Mouse (Mus musculus): ENCODE data around the gene Steap1. TPM values are rescaled to one million over a fixed set of nuclear protein-coding genes. Genes with fewer than 3 reads are reported as not detected.
A peak's percentile ranks its signal among the peaks of the same experiment; 100 is the strongest.

The Steap1 gene
- polyA plus RNA-seq, 1 experiment from 2014 or later: 1.5 TPM

DNA sequence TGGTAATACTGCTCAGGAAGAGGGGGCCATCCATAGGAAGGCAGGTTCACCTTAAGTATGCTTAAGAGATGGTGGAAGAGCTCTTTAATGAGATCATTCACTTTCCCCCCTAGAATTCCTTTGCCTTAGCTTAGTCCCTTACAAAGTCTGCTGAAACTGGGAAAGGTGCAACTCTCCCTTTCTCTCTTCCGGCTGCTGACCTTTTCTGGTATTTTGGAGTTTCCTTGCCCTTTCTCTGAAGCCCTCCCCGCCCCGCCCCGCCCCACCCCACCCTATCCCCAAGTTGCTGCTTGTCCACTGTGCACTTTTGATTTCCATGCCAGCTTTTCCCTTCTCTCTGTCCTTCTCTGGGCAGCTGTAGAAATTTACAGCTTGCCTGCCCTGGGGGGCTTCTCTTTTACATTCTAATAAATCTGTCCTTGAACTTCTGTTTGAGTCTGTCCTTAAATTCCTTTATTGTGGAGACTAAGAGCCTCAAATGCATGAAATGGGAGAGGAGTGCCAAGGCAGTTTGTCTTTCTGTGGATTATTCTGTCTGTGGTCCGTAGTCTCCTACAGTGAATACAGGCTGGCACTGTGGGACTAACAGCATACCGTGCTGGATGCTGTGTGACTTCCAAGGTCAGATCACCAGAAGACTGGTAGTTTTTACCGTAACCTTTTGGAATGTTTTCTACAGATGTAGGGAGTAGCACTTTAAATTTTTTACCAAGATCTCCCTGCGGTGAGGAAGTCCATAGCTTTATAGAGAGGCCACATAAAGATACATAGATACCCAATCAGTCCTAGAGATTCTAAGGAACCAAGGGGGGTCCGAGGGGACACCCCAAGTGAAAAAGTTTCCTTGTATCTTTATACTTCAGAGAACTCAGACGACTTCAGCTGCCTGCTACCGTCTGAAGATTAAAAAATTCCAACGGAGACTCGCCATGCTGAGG, 41.5 kb downstream of the Steap1 start:
- Histone ChIP-seq H3K4me1 (0 out of 2 replicates have a peak, but pooled peaks cover 2% of the 10 kb centered on the region), H3K4me3 (replicated peaks) (no peak overlapping the region), H3K4me2 (no peak overlapping the region), H3K27me3 (replicated peaks) (no peaks in the 10 kb centered on the region), H3K36me3 (no peaks in the 10 kb centered on the region), H3K27ac (replicated peaks) (no peak overlapping the region), H3K9ac (replicated peaks) (no peak overlapping the region), H3K9me3 (replicated peaks) (no peaks in the 10 kb centered on the region)
- WGBS: 47% methylated on average over 13 of the region's 13 CpGs
- no peak for ATAC-seq (ENCODE audit: low FRiP score)

DNA sequence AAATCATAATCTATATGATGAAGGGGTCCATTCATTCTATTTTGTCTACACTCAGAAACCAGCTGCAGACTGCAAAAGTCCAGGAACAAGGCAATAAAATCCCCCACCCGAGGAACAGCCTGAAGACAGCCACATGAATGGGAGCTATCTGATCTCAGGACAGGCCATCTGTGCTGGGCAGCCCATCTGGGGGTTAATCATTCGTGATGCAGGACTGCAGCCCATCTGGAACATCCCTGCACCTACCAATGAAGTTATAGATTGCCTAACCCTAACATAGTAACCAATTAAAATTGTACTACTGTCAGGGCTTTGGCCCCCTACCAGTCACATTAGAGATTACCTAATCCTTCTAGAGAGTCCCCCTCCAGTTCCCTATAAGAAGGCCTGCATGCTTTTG, 44.1 kb downstream of the Steap1 start:
- 18% methylated on average over 2 of the region's 2 CpGs for WGBS
- H3K4me1 ChIP-seq: 0 out of 2 replicates have a peak, but pooled peaks cover 2% of the 10 kb centered on the region
- no peak for ATAC-seq (ENCODE audit: low FRiP score)

DNA sequence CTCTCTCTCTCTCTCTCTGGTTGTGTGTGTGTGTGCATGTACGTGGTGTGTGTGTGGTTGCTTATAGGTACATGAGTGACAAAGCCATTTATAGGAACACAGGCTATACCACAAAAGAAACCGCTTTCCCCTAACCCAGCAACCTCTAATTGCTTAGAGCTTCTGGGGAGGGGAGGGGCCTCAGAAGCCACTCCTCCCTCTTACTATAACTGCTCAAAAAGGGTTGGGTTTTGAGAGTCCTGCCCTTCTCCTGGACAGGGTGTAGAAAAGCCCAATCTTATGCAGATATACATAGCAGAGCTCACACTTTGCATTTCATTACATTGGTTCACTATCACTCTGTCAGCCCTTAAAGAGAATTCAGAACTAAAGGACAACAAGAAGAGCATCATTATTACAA, 48.7 kb downstream of the Steap1 start:
- ATAC-seq (ENCODE audit: low FRiP score): no peak
- H3K4me2 ChIP-seq: no peak overlapping the region
- H3K27me3 ChIP-seq (replicated peaks): no peaks in the 10 kb centered on the region
- H3K4me3 ChIP-seq (replicated peaks): no peak overlapping the region
- no peaks in the 10 kb centered on the region for H3K4me1 ChIP-seq
- H3K9me3 ChIP-seq (replicated peaks): no peaks in the 10 kb centered on the region
- no peak overlapping the region for H3K27ac ChIP-seq (replicated peaks)
- H3K9ac ChIP-seq (replicated peaks): no peak overlapping the region
- no peaks in the 10 kb centered on the region for H3K36me3 ChIP-seq
- 78% methylated on average over 2 of the region's 2 CpGs for WGBS

More for the DNA sequence above, 44.1 kb downstream of the Steap1 start:
- Histone ChIP-seq H3K4me2 (no peak overlapping the region), H3K4me3 (replicated peaks) (no peak overlapping the region), H3K27ac (replicated peaks) (no peak overlapping the region), H3K27me3 (replicated peaks) (no peaks in the 10 kb centered on the region), H3K9me3 (replicated peaks) (no peaks in the 10 kb centered on the region), H3K9ac (replicated peaks) (no peak overlapping the region), H3K36me3 (no peaks in the 10 kb centered on the region)

DNA sequence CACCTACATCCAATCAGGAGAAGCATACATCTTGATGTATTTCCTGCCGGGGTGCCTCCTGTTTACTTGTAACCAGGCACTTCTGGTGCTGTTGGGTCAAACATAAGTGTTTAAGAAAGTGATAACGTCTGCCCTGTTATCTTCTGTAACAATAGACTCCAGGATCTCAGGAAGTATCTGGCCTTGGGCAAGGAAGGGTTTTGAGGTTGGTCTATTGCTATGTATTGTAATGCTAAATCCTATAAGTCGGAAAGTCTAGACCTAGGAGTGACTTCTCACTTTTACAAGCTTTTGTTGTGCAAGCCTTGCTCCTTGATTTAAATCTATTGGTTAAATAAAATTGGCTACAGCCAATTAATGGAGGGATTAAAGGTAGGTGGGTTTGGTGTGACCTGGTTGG, 50.3 kb downstream of the Steap1 start:
- H3K9ac ChIP-seq (replicated peaks): no peak overlapping the region
- H3K36me3 ChIP-seq: no peaks in the 10 kb centered on the region
- 79% methylated on average over 3 of the region's 3 CpGs for WGBS
- H3K4me3 ChIP-seq (replicated peaks): no peak overlapping the region
- H3K4me2 ChIP-seq: no peak overlapping the region
- H3K27me3 ChIP-seq (replicated peaks): no peaks in the 10 kb centered on the region
- peaks cover 3% of the 10 kb centered on the region; the same call in 1 of the 2 replicates for H3K4me1 ChIP-seq
- H3K27ac ChIP-seq (replicated peaks): no peak overlapping the region
- no peak for ATAC-seq (ENCODE audit: low FRiP score)
- no peaks in the 10 kb centered on the region for H3K9me3 ChIP-seq (replicated peaks)

DNA sequence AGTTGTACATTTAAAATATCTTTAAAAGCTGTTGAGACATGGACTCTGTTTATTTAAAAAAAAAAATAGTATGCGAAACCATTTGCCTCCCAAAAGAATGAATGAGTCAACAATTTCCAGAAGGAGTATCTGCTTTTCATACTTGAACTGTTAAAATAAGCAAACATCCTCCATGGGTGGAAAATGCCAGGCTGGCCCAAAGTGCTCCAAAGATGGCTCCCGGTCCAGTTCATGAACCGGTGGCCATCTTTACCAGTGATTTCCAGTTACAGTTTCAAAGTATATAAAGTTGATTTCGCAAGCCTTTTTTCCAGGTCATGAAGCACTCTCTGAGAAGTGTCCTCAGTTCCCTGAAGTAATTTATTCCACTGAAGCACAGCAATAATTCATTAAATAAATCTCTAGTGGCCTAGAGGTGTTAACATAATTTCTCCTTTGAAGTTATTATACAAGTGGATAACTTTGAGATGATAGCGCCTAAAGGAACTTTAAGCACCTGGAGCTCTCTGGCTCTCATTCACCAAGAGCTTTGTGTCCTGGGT, 53.7 kb downstream of the Steap1 start:
- H3K9me3 ChIP-seq (replicated peaks): no peaks in the 10 kb centered on the region

DNA sequence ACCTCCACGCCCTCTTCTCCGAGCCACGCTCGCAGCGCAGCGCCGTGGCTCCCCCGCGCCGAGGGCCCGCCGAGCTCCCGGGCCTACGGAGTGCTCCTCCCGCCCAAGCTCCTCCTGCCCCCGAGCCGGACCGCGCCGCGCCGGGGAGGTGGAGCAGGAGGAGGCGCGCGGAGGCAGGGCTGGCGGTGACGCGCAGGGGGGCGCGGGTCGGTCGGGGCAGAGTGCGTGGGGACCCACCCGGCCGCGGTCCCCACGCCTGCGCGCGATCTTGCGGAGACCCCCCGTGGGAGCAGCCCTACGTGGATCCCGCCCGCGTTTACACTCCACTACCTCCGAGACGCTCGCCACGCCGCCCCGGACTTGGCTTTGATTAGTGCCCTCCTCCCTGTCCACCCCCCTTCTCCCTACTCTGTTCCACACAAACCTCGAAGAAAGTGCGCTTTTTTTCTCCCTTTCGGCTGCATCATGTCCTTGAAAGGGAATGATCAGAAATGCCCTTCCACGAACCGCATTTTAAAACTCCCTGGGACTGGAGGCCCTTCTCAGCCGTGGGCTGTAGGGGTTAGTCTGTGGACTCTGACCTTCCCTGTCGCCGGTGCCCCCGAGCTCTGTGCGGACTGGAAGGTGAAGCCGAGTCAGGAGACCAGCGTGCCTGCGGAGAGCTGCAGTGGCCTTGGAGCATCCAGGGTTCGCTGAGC, 55.0 kb downstream of the Steap1 start, which contains the start of gene Steap2:
Gene Steap2, minus strand, starts transcription at position 623 of the 698 bp plus-strand sequence.
- H3K4me1 ChIP-seq: peaks cover 14% of the 10 kb centered on the region; the same call in 1 of the 2 replicates
- WGBS: under 1% methylated on average over 60 of the region's 66 CpGs
- peak; percentile 91 for ATAC-seq (ENCODE audit: low FRiP score)

More for the DNA sequence above, 53.7 kb downstream of the Steap1 start:
- Histone ChIP-seq H3K4me1 (peaks cover 14% of the 10 kb centered on the region; the same call in 1 of the 2 replicates), H3K4me2 (no peak overlapping the region), H3K36me3 (no peaks in the 10 kb centered on the region), H3K27ac (replicated peaks) (no peak overlapping the region), H3K27me3 (replicated peaks) (no peaks in the 10 kb centered on the region), H3K9ac (replicated peaks) (no peak overlapping the region), H3K4me3 (replicated peaks) (no peak overlapping the region)
- 80% methylated on average over 5 of the region's 5 CpGs for WGBS
- no peak for ATAC-seq (ENCODE audit: low FRiP score)

DNA sequence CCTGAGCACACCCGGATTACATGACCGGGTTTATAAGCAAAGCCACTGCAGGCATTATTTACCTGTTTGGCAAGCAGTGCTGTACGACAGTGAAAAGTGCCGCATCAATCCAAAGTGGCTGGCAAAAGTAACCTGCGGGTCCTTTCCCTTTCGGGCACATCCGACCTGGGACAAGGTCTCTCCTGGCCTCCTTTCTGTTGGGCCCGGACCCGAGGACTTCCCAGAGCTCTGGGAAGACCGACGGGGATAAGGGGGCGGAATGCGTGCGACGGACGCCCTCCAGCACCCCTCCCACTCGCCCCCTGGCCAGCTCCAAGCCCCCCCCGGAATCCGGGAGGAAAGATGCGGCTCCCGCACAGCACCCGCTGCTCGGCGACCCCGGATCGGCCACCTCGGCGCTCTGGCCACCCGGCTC, 55.6 kb downstream of the Steap1 start:
- Histone ChIP-seq H3K9ac (replicated peaks) (peak overlapping the region; percentile 79), H3K27me3 (replicated peaks) (no peaks in the 10 kb centered on the region), H3K4me3 (replicated peaks) (peak overlapping the region; percentile 69), H3K27ac (replicated peaks) (peak overlapping the region; percentile 54; the same call in 1 of the 2 replicates), H3K9me3 (replicated peaks) (no peaks in the 10 kb centered on the region), H3K4me2 (peak overlapping the region; percentile 81), H3K36me3 (no peaks in the 10 kb centered on the region), H3K4me1 (peaks cover 14% of the 10 kb centered on the region; the same call in 1 of the 2 replicates)
- peak; percentile 72 for ATAC-seq (ENCODE audit: low FRiP score)
- WGBS: 1% methylated on average over 29 of the region's 29 CpGs

More for the DNA sequence above, 55.0 kb downstream of the Steap1 start, which contains the start of gene Steap2:
- H3K27ac ChIP-seq (replicated peaks): peak within 1 kb of the TSS; percentile 54; the same call in 1 of the 2 replicates
- H3K4me3 ChIP-seq (replicated peaks): peak within 1 kb of the TSS; percentile 69
- no peaks in the 10 kb centered on the region for H3K36me3 ChIP-seq
- H3K9ac ChIP-seq (replicated peaks): peak within 1 kb of the TSS; percentile 79
- H3K9me3 ChIP-seq (replicated peaks): no peaks in the 10 kb centered on the region
- no peaks in the 10 kb centered on the region for H3K27me3 ChIP-seq (replicated peaks)
- peak within 1 kb of the TSS; percentile 81 for H3K4me2 ChIP-seq

DNA sequence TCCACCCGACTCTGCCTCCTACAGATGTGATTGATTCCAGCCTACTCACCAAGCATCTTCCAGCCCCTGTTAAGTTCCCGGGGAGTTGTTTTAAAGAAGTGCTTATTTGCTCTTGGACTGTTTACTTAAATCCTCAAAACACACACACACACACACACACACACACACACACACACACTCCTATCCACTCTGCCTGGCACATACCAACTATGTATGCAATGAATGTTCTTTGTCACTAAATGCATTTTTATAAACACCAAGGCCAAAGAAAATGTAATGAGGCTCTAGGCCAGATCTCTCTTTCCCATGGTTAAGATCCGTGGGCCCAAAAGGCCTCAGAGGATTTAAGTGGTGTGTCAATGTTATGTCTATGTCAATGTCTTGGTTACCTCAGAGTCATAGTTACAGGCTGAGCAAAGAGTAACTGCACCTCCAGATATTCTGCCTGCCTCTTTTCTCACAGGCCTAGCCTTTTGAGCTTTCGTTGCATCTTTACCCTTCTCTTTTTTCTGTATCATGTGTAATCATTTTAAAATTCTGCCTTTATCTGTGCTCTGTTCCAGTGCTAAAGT, 56.9 kb downstream of the Steap1 start:
- Histone ChIP-seq H3K36me3 (no peaks in the 10 kb centered on the region), H3K4me2 (peak overlapping the region; percentile 81), H3K9me3 (replicated peaks) (no peaks in the 10 kb centered on the region), H3K4me3 (replicated peaks) (0 out of 2 replicates have a peak overlapping the region, but pooled peaks have one; percentile 0), H3K27me3 (replicated peaks) (no peaks in the 10 kb centered on the region), H3K27ac (replicated peaks) (no peak overlapping the region), H3K9ac (replicated peaks) (no peak overlapping the region), H3K4me1 (peaks cover 14% of the 10 kb centered on the region; the same call in 1 of the 2 replicates)
- no peak for ATAC-seq (ENCODE audit: low FRiP score)
- 60% methylated on average over 4 of the region's 4 CpGs for WGBS

DNA sequence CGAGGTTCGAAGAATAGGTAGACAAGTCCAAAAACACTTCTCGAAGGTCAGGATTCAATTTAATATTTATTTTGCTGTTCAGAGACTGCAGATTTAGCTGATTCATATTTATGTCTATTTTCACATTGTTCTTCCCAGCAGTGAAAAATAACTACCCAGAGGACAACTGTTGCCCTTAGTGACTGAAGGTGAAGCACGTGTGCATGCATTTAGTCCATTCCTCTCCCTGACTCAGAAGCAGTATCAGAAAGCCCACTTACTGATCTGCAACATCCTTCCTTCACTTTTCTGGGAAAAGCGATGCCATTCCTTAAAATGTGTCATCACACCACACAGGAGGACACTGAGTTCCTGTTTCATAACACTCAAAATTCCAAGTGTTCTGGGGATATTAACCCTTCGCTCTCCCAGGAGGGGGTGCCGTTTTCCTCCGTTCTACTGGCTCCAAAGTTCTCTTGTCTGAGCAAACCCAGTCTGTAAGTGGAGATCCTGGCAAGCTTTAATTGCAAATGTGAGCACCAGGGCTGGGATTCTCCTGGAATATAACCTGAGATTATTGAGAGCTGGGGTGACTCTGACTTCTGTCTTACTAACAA, 60.1 kb downstream of the Steap1 start:
- no peak overlapping the region for H3K4me3 ChIP-seq (replicated peaks)
- H3K27ac ChIP-seq (replicated peaks): no peak overlapping the region
- H3K9me3 ChIP-seq (replicated peaks): no peaks in the 10 kb centered on the region
- WGBS: 84% methylated on average over 8 of the region's 8 CpGs
- H3K9ac ChIP-seq (replicated peaks): no peak overlapping the region
- no peak for ATAC-seq (ENCODE audit: low FRiP score)
- no peaks in the 10 kb centered on the region for H3K36me3 ChIP-seq
- peaks cover 12% of the 10 kb centered on the region; the same call in 1 of the 2 replicates for H3K4me1 ChIP-seq
- no peaks in the 10 kb centered on the region for H3K27me3 ChIP-seq (replicated peaks)
- H3K4me2 ChIP-seq: no peak overlapping the region

DNA sequence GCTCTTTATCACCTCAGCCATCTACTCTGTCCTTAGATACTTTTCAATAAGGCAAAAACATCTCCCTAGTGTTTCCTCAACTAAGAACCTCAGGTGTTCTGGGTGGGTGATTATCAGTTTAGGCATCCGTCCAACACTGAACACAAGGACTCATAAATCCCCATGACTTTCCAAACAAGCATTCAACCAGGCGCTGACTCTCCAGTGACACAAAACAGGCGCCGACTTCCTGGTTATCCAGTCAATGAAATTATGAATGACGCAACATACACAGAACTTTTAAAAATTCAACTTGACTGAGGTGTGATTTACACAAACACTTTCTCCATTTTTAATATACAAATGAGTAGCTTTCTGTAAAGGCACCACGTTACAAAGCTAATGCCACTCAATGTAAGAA, 60.9 kb downstream of the Steap1 start:
- H3K27ac ChIP-seq (replicated peaks): no peak overlapping the region
- no peak overlapping the region for H3K4me2 ChIP-seq
- ATAC-seq (ENCODE audit: low FRiP score): no peak
- no peaks in the 10 kb centered on the region for H3K9me3 ChIP-seq (replicated peaks)
- WGBS: 63% methylated on average over 6 of the region's 6 CpGs
- no peak overlapping the region for H3K9ac ChIP-seq (replicated peaks)
- no peaks in the 10 kb centered on the region for H3K27me3 ChIP-seq (replicated peaks)
- no peak overlapping the region for H3K4me3 ChIP-seq (replicated peaks)
- no peaks in the 10 kb centered on the region for H3K36me3 ChIP-seq
- H3K4me1 ChIP-seq: peaks cover 9% of the 10 kb centered on the region; the same call in 1 of the 2 replicates

DNA sequence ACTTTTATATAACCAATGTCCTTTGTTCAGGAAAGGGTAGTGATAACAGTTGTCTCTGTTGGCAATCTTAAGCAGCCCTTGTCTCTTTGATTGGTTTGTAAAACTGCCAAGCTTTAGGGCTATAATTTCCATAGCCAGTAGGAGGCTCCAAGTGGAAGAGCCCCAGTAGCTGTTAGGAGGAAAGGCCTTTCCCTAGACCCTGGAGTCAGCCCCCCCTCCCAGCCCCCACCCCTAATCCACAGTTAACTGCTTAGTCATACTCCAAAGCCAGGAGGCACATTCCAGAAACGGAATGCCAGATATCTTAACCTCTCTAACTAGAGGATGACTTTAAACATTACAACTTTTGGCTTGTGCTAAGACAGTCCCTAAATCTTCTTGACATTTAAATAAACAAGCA, 62.2 kb downstream of the Steap1 start:
- no peak for ATAC-seq (ENCODE audit: low FRiP score)
- Histone ChIP-seq H3K4me1 (no peaks in the 10 kb centered on the region), H3K27me3 (replicated peaks) (no peaks in the 10 kb centered on the region), H3K36me3 (no peaks in the 10 kb centered on the region), H3K9ac (replicated peaks) (no peak overlapping the region), H3K4me3 (replicated peaks) (no peak overlapping the region), H3K9me3 (replicated peaks) (no peaks in the 10 kb centered on the region), H3K4me2 (no peak overlapping the region), H3K27ac (replicated peaks) (no peak overlapping the region)
- WGBS: 6% methylated on average over 1 of the region's 1 CpGs
